Mouse (Mus musculus) heart, postnatal 4 days (tissue): ENCODE results near the gene Adamts7. TPM values are rescaled to one million over a fixed set of nuclear protein-coding genes. Genes with fewer than 3 reads are reported as not detected.
A peak's percentile ranks its signal among the peaks of the same experiment; 100 is the strongest.

Experiments used
- DNase-seq: peaks from one replicate; pipeline ENCODE4 v3.0.0; 2021
- total RNA-seq, 2 experiments: library from RNA; stranded (reverse); gene quantifications; 2 replicates each; pipeline ENCODE4 v1.2.3; 2021

Gene Adamts7
- total RNA-seq, 2 experiments from 2014 or later: 17.5 to 17.6 TPM

GRCm38 (mm10) chr9:90162243-90162925, 485 bp upstream of the Adamts7 start:
- DNase-seq: peak; percentile 80

- peak; percentile 82 for DNase-seq
These were observed 853 bp downstream of the Adamts7 start for GRCm38 (mm10) chr9:90163749-90164095.

GRCm38 (mm10) chr9:90164670-90165453, 2.0 kb downstream of the Adamts7 start:
- DNase-seq: peak; percentile 55

GRCm38 (mm10) chr9:90165590-90165989, 2.7 kb downstream of the Adamts7 start:
- DNase-seq: no peak

GRCm38 (mm10) chr9:90166615-90167014, 3.7 kb downstream of the Adamts7 start:
- peak; percentile 76 for DNase-seq

GRCm38 (mm10) chr9:90169965-90170364, 7.1 kb downstream of the Adamts7 start:
- no peak for DNase-seq

- no peak for DNase-seq
These were observed 8.6 kb downstream of the Adamts7 start for GRCm38 (mm10) chr9:90171421-90171820.

GRCm38 (mm10) chr9:90172528-90173321, 9.9 kb downstream of the Adamts7 start:
- no peak for DNase-seq

- DNase-seq: no peak
These were observed 10.5 kb downstream of the Adamts7 start for GRCm38 (mm10) chr9:90173330-90173729.

- no peak for DNase-seq
These were observed 16.5 kb downstream of the Adamts7 start for GRCm38 (mm10) chr9:90179409-90179808.

GRCm38 (mm10) chr9:90181656-90182388, 19.0 kb downstream of the Adamts7 start:
- DNase-seq: no peak

- peak; percentile 63 for DNase-seq
These were observed 20.0 kb downstream of the Adamts7 start for GRCm38 (mm10) chr9:90182636-90183421.

GRCm38 (mm10) chr9:90183550-90183949, 20.7 kb downstream of the Adamts7 start:
- DNase-seq: no peak

GRCm38 (mm10) chr9:90184116-90184515, 21.2 kb downstream of the Adamts7 start:
- DNase-seq: peak; percentile 85

GRCm38 (mm10) chr9:90185356-90185910, 22.6 kb downstream of the Adamts7 start:
- DNase-seq: no peak

- DNase-seq: no peak
These were observed 26.0 kb downstream of the Adamts7 start for GRCm38 (mm10) chr9:90188893-90189292.

GRCm38 (mm10) chr9:90189391-90189790, 26.5 kb downstream of the Adamts7 start:
- DNase-seq: no peak

- no peak for DNase-seq
These were observed 32.1 kb downstream of the Adamts7 start for GRCm38 (mm10) chr9:90195000-90195399.

- DNase-seq: no peak
These were observed 33.4 kb downstream of the Adamts7 start for GRCm38 (mm10) chr9:90196262-90196661.

GRCm38 (mm10) chr9:90197116-90197665, 34.3 kb downstream of the Adamts7 start:
- DNase-seq: peak; percentile 36

- DNase-seq: no peak
These were observed 35.1 kb downstream of the Adamts7 start for GRCm38 (mm10) chr9:90197866-90198383.
